ENCODE assay signal across 8 mouse cellular contexts in the genomic region with DNA sequence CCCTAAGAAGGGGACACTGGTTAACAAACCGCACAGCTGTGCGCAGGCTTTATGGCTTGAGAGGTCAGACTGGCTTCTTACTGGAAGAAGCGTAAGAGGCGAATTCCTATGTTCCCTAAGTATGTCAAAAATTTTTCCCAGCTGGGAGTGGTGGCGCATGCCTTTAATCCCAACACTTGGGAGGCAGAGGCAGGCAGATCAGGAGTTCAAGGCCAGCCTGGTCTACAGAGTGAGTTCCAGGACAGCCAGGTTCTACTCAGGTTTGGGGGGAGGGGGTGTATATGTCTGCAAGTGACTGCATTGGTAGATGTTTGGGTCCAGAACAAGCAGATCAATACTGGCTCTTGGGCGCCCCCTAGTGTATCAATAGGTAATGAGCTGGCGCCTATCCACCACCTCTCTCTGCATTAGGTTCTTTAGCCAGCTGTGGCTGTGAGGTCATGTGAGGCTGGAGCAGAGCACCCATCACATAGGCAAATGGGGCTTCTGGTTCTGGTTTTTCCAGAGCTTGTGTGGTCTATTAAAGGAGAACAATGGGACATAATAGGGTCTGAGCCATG. TPM values are rescaled to one million over a fixed set of nuclear protein-coding genes. Genes with fewer than 3 reads are reported as not detected.
DNase-seq lines count a peak whose midpoint lies in the region; ATAC-seq lines count a peak whose summit lies in the region.

No protein-coding gene starts in this region.

- ATAC-seq in granulocyte monocyte progenitor cell, adult 5-6 weeks (replicated peaks; ENCODE audit: poor library complexity, severe bottlenecking): peak; percentile 73
- ATAC-seq in liver, embryonic 13.5 days (ENCODE audit: low read depth): peak; percentile 22; the same call in 1 of the 2 replicates
- peak; percentile 13; the same call in 1 of the 2 replicates for ATAC-seq in neural tube, embryonic 11.5 days (ENCODE audit: insufficient read depth, low FRiP score, low TSS enrichment)
- ATAC-seq in stomach, embryonic 16.5 days (ENCODE audit: insufficient read depth, low FRiP score): peak; percentile 23; the same call in 1 of the 2 replicates

- H3K27me3 ChIP-seq in liver, embryonic 13.5 days: no peaks in the 10 kb centered on the region
- H3K27me3 ChIP-seq in neural tube, embryonic 11.5 days (ENCODE audit: control insufficient read depth, insufficient read depth, low read length): no peaks in the 10 kb centered on the region
- H3K27me3 ChIP-seq in stomach, embryonic 16.5 days (ENCODE audit: control insufficient read depth, insufficient read depth, low read length): no peaks in the 10 kb centered on the region

- DNase-seq in 3134 (ENCODE audit: extremely low read depth, insufficient read length, low spot score): peak; percentile 27
- peak; percentile 77 to 79 for DNase-seq in adrenal gland, adult 18-20 months (ENCODE audit: low spot score in 2 of 2)
- peak; percentile 88 for DNase-seq in embryo, embryonic 10.5 days (ENCODE audit: low spot score)
- peak; percentile 84 for DNase-seq in kidney, postnatal 14 days
- DNase-seq in liver, embryonic 13.5 days: peak; percentile 65
- DNase-seq in neural tube, embryonic 11.5 days (ENCODE audit: low spot score): peak; percentile 73

- no peak overlapping the region for H3K4me2 ChIP-seq in liver, embryonic 13.5 days
- H3K4me2 ChIP-seq in neural tube, embryonic 11.5 days (ENCODE audit: low read depth): no peak overlapping the region
- H3K4me2 ChIP-seq in stomach, embryonic 16.5 days (ENCODE audit: low read depth, low read length): no peak overlapping the region

- H3K27ac ChIP-seq in liver, embryonic 13.5 days: no peak overlapping the region
- H3K27ac ChIP-seq in neural tube, embryonic 11.5 days (ENCODE audit: low read depth, low read length): no peak overlapping the region
- H3K27ac ChIP-seq in stomach, embryonic 16.5 days (ENCODE audit: low read length): no peak overlapping the region

- H3K4me3 ChIP-seq in liver, embryonic 13.5 days (replicated peaks): no peak overlapping the region
- H3K4me3 ChIP-seq in neural tube, embryonic 11.5 days (ENCODE audit: low read depth, low read length): no peak overlapping the region
- no peak overlapping the region for H3K4me3 ChIP-seq in stomach, embryonic 16.5 days (replicated peaks; ENCODE audit: low read length)

- no peak overlapping the region for H3K9ac ChIP-seq in liver, embryonic 13.5 days
- H3K9ac ChIP-seq in neural tube, embryonic 11.5 days (ENCODE audit: low read length): no peak overlapping the region
- no peak overlapping the region for H3K9ac ChIP-seq in stomach, embryonic 16.5 days (ENCODE audit: low read length)

- H3K4me1 ChIP-seq in liver, embryonic 13.5 days (replicated peaks): peaks cover 30% of the 10 kb centered on the region
- peaks cover 18% of the 10 kb centered on the region for H3K4me1 ChIP-seq in neural tube, embryonic 11.5 days (ENCODE audit: control insufficient read depth, insufficient read depth, low read length)
- H3K4me1 ChIP-seq in stomach, embryonic 16.5 days (ENCODE audit: control insufficient read depth, insufficient read depth, low read length): peaks cover 16% of the 10 kb centered on the region

- no peaks in the 10 kb centered on the region for H3K9me3 ChIP-seq in liver, embryonic 13.5 days (replicated peaks)
- H3K9me3 ChIP-seq in neural tube, embryonic 11.5 days (ENCODE audit: control insufficient read depth, low read length): no peaks in the 10 kb centered on the region
- H3K9me3 ChIP-seq in stomach, embryonic 16.5 days (replicated peaks; ENCODE audit: control insufficient read depth, low read length): no peaks in the 10 kb centered on the region

- 59% methylated on average over 7 of the region's 7 CpGs for WGBS in liver, embryonic 13.5 days (ENCODE audit: insufficient replicate concordance)
- 59% methylated on average over 7 of the region's 7 CpGs for WGBS in neural tube, embryonic 11.5 days
- 53% methylated on average over 7 of the region's 7 CpGs for WGBS in stomach, embryonic 16.5 days

- H3K36me3 ChIP-seq in liver, embryonic 13.5 days: peaks cover 40% of the 10 kb centered on the region
- peaks cover 5% of the 10 kb centered on the region; the same call in 1 of the 2 replicates for H3K36me3 ChIP-seq in neural tube, embryonic 11.5 days (ENCODE audit: control insufficient read depth, insufficient read depth, low read length)
- H3K36me3 ChIP-seq in stomach, embryonic 16.5 days (ENCODE audit: control insufficient read depth, insufficient read depth, low read length): peaks cover 25% of the 10 kb centered on the region; the same call in 1 of the 2 replicates

RNA-seq across cellular contexts. Expression of gene H1fx, which starts 16.3 kb away (rescaled TPM):
- total RNA-seq in adrenal gland, adult 18-20 months (2021): 1 to 10 TPM; 5.9 to 9.1 TPM
- total RNA-seq in granulocyte monocyte progenitor cell, adult 5-6 weeks (2014; fragmentation: Nextera tagmentation): 1.4 and 4.9 TPM in 2 replicates
- 0.78 and 2.7 TPM in 2 replicates for total RNA-seq in granulocyte monocyte progenitor cell, adult 5-6 weeks (2017)
- polyA plus RNA-seq in liver, embryonic 13.5 days (2015; fragmentation: Nextera tagmentation; extraction: Ambion mirVana): 1.8 and 2.5 TPM in 2 replicates
- polyA plus RNA-seq in neural tube, embryonic 11.5 days (2014; fragmentation: Nextera tagmentation; extraction: Ambion mirVana): 91.9 and 92.1 TPM in 2 replicates
- 4.0 and 7.1 TPM in 2 replicates for polyA plus RNA-seq in stomach, embryonic 16.5 days (2015; fragmentation: Nextera tagmentation; extraction: Ambion mirVana)

RNA-seq across cellular contexts. Expression of gene Rab7, which starts 47.3 kb away (rescaled TPM):
- total RNA-seq in adrenal gland, adult 18-20 months (2021): 100 to 1,000 TPM; 295 to 343 TPM
- 239 and 246 TPM in 2 replicates for total RNA-seq in granulocyte monocyte progenitor cell, adult 5-6 weeks (2014; fragmentation: Nextera tagmentation)
- total RNA-seq in granulocyte monocyte progenitor cell, adult 5-6 weeks (2017): 89.1 and 102 TPM in 2 replicates
- polyA plus RNA-seq in liver, embryonic 13.5 days (2015; fragmentation: Nextera tagmentation; extraction: Ambion mirVana): 108 and 132 TPM in 2 replicates
- 275 and 276 TPM in 2 replicates for polyA plus RNA-seq in neural tube, embryonic 11.5 days (2014; fragmentation: Nextera tagmentation; extraction: Ambion mirVana)
- polyA plus RNA-seq in stomach, embryonic 16.5 days (2015; fragmentation: Nextera tagmentation; extraction: Ambion mirVana): 246 and 267 TPM in 2 replicates

Comparison
In these comparisons a context has a peak if more than half of its experiments do, and no peak if none do; other contexts are left out.
1. DNase-seq: peak in every context shown above with its lines; median percentile 88 in embryo, embryonic 10.5 days; 84 in kidney, postnatal 14 days; 78 in adrenal gland, adult 18-20 months; 73 in neural tube, embryonic 11.5 days; 65 in liver, embryonic 13.5 days; 27 in 3134.
2. ATAC-seq: peak in every context shown above with its lines; median percentile 73 in granulocyte monocyte progenitor cell, adult 5-6 weeks; 23 in stomach, embryonic 16.5 days; 22 in liver, embryonic 13.5 days; 13 in neural tube, embryonic 11.5 days.
3. RNA of gene H1fx, which starts 16.3 kb away (polyA plus RNA-seq): 91.9 to 92.1 TPM in neural tube, embryonic 11.5 days; 4.0 to 7.1 TPM in stomach, embryonic 16.5 days and 1.8 to 2.5 TPM in liver, embryonic 13.5 days; every median in the first group is over 10 times any median in the second.